Mouse (Mus musculus): ENCODE measurements around the gene Hmgcll1. TPM values are rescaled to one million over a fixed set of nuclear protein-coding genes. Genes with fewer than 3 reads are reported as not detected.
"Not testable (repeated sequence)": the region's sequence is repeated elsewhere in the genome, so short reads cannot be mapped to it uniquely, and the experiment has no call there.

Hmgcll1 gene
- total RNA-seq, 2 experiments from 2014 or later = 4.4 to 6.2 TPM

DNA sequence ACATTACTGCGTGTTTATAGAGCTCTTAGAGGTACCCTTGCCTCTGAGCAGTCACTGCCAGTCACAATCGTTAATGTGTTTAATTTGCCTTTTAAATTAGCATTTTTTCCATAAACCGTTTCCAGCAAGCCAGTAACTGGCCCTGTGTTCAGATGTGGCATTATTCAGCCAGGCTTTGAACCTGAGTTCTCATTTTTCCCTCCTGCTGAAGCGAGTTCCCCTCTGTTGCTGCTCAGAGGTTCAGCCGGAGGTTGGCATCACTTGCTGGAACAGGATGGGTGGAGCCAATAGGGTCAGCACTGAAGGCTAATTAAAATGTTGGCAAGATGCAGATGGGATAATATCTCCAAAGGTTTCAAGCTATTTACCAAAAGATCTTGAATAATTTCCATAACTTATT is 28.7 kb downstream of the Hmgcll1 start:
- no peak for DNase-seq (ENCODE audit: low spot score in 2 of 2)

DNA sequence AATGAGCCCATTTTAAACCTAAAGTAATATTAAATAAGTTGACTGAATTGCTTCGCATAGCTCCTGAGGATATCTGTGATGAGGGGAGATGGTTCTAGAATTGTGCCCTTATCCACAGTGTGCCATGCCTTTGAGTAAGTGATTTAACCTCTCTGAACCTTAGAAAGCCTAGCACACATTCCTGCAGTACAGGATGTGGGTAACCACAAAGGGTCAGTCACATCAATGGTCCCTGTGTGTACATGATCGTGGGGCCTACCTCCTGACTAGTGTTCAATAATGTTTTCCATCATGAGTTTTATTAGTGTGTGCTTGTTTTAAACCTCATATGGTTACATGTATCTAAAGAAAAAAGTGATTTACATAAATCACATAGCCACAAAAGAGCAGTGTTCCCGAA is 46.3 kb downstream of the Hmgcll1 start:
- DNase-seq (ENCODE audit: low spot score in 2 of 2) = no peak

DNA sequence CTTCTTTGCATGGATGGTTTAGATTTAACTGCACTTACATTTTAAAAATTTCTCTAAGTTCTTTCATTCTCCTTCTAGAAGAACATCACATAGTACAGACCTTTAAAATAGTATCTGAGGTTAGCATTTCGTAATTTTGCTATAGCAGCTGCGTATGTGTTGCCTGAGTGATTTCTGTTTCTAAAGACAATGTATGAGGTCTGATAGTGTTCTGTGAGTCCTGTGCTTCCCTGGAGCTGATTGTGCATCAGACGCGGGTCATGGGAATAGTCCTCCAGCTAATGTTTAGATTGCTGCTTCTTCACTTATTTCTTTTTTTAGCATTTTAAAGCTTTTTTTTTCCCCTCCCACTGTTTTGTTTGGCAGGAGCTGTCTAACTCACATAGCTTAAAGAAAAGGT is 46.8 kb downstream of the Hmgcll1 start:
- no peak for DNase-seq (ENCODE audit: low spot score in 2 of 2)

- no peak for DNase-seq (ENCODE audit: low spot score in 2 of 2)
These were observed 49.5 kb downstream of the Hmgcll1 start for GRCm38 (mm10) chr9:76064164-76064563.

GRCm38 (mm10) chr9:76091561-76091960 is 76.9 kb downstream of the Hmgcll1 start:
- DNase-seq (ENCODE audit: low spot score in 2 of 2) = no peak

DNA sequence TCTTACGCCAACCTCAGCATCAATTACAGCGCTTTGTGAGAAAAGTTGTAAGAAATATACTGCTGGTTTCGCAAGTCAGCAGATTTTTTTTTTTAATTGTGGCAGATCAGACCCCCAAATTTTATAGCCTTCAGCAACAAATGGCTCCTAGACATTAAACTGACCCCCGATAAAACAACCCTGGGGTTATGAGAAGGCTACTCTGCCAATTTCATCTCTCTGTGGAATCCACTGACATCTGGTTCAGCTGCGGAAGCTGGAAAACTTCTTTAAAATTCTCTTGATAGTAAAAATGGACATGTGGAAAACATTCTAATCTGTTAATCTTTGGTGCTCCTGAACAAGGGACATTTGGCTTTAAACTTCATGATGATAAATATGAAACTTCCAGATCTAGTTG is 82.6 kb downstream of the Hmgcll1 start:
- DNase-seq (ENCODE audit: low spot score in 2 of 2) = no peak

GRCm38 (mm10) chr9:76099981-76100380 is 85.3 kb downstream of the Hmgcll1 start:
- DNase-seq (ENCODE audit: low spot score in 2 of 2) = no peak

GRCm38 (mm10) chr9:76104416-76104815 is 89.8 kb downstream of the Hmgcll1 start:
- DNase-seq (ENCODE audit: low spot score in 2 of 2) = not testable (repeated sequence)

DNA sequence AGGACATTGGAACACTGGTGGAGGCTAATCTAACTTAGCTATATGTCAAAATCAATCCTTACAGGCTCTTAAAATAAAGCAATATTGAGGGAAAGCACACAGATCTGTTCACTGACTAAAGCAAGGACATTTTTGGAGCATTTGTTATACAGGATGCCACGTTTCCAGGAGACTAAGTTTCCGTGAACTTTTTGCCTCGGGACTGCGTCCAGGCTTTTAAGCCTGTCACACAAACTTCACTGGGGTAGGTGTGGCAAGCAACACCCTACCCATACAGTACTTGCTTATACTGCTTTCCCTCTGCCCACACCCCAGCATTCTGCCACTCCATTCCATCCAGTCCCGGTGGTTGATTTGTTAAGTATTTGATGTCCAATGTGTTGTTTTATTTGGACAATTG is 90.2 kb downstream of the Hmgcll1 start:
- DNase-seq (ENCODE audit: low spot score in 2 of 2) = no peak

DNA sequence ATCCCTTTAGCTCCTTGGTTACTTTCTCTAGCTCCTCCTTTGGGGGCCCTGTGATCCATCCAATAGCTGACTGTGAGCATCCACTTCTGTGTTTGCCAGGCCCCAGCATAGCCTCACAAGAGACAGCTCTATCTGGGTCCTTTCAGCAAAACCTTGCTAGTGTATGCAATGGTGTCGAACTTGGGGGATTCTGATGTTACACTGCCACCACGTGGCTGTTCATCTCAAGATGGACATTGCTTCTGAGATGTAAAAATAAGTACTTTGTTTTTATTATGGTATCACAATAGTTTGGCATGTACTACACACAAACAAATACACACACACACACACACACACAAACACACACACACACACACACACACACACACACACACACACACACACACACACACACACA is 108.2 kb downstream of the Hmgcll1 start:
- DNase-seq (ENCODE audit: low spot score in 2 of 2) = peak; percentile 4 to 18

- no peak for DNase-seq (ENCODE audit: low spot score in 2 of 2)
These were observed 109.6 kb downstream of the Hmgcll1 start for GRCm38 (mm10) chr9:76124249-76124648.

- DNase-seq (ENCODE audit: low spot score in 2 of 2) = no peak
These were observed 114.7 kb downstream of the Hmgcll1 start for GRCm38 (mm10) chr9:76129353-76129752.

GRCm38 (mm10) chr9:76134042-76134441 is 119.4 kb downstream of the Hmgcll1 start:
- no peak for DNase-seq (ENCODE audit: low spot score in 2 of 2)

DNA sequence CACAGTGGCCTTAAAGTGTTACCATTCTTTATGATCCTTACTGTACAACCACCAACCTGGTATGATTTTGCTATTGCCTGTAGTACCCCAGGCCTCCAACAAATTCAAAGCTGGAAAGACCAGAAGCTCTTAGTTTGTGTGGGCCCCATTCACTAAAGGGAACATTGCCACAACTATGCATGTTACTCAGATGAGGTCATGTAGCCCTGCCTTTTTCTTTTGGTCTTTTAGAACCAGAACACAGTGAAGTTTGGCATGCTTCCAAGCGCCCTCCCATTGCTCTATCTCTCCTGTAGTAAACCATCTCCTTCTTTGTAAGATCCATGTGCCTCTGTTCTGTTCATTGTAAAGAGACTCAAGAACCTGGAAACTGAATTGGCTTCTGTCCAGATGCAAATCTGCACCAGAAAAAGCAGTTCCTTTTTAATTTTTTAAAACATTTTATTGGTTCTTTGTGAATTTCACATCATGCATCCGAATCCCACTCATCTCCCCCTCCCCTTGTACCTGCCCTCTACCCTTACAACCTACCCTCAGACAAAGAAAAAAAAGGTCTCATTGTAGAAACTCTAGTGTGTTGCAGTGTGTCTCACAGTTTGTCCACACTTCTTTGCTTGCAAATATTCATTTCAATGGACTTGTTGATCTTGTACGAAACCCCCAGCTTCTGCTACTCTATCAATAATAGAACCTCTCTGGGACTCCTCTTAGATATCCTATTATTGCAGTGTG is 123.9 kb downstream of the Hmgcll1 start:
- DNase-seq (ENCODE audit: low spot score in 2 of 2) = no peak

GRCm38 (mm10) chr9:76145593-76145992 is 130.9 kb downstream of the Hmgcll1 start:
- DNase-seq (ENCODE audit: low spot score in 2 of 2) = no peak

GRCm38 (mm10) chr9:76162446-76162845 is 147.8 kb downstream of the Hmgcll1 start:
- no peak for DNase-seq (ENCODE audit: low spot score in 2 of 2)

DNA sequence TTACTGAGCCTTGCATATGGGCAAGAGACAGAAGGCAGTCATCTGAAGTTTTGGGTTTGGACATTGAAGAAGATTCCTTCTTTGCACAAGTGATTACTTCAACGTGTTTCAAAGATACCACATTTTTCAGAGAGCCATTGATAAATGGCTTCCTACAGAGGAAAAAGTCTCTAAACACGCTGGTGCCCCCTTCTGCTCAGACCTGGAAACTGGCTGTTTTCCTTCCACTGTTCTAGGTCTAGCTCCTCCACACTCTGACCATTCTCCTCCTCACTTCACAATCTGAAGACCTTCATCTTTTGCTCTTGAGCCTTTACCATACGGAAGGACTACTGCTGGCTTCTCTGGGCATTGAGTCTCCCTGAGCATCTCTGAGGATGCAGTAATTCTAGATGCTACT is 153.7 kb downstream of the Hmgcll1 start:
- no peak for DNase-seq (ENCODE audit: low spot score in 2 of 2)

DNA sequence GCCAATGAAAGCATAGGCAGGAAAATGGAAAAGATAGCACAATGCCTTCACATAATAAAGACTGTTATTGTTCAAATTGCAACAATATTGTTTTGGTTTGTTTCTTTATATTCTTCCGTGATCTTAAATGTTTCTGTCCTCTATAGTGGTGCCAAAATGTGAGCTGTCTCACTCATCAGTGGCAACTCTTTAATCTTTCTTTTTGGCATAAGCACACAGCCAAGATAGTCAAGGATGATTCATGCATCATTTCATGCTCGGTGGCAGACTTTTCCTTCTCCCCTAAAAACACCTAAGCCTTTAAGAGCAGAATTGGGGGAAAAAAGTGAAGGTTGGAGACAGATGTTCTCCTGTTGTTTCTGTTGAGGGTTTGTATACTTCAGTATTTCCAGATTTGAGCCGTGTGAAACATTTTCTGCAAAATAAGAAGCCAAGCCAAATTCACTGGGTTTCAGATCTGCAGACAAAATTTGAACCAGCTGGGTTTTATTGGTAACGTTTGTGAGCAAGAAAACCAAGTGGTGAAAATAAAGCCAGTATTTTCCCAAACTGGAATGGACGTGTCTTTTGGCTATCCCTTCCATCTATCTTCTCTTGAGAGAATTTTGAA is 158.1 kb downstream of the Hmgcll1 start:
- DNase-seq (ENCODE audit: low spot score in 2 of 2) = no peak

GRCm38 (mm10) chr9:76179221-76179620 is 164.6 kb downstream of the Hmgcll1 start:
- no peak for DNase-seq (ENCODE audit: low spot score in 2 of 2)
